Mouse (Mus musculus): ENCODE measurements around the gene Ptpn3. TPM values are rescaled to one million over a fixed set of nuclear protein-coding genes. Genes with fewer than 3 reads are reported as not detected.
A peak's percentile ranks its signal among the peaks of the same experiment; 100 is the strongest.

Ptpn3 gene
- total RNA-seq, 2 experiments from 2014 or later, result 29.8 to 77.3 TPM

GRCm38 (mm10) chr4:57191543-57192283 lies 109.9 kb downstream of the Ptpn3 start:
- no peak for DNase-seq
- no peak for TF ChIP-seq CTCF (IDR thresholded peaks at IDR 0.05)
- H3K4me3 ChIP-seq, result no peak overlapping the region
- H3K27ac ChIP-seq, result no peak overlapping the region
- intact Hi-C loops (cut with DNase I), result no loop called here

- intact Hi-C loops (cut with DNase I), result no loop called here
- no peak for TF ChIP-seq CTCF (IDR thresholded peaks at IDR 0.05)
- Histone ChIP-seq H3K27ac (no peak overlapping the region), H3K4me3 (no peak overlapping the region)
- DNase-seq, result no peak
Observed at GRCm38 (mm10) chr4:57189881-57190280, 111.8 kb downstream of the Ptpn3 start.

- DNase-seq, result no peak
- TF ChIP-seq CTCF (IDR thresholded peaks at IDR 0.05), result no peak
Observed at GRCm38 (mm10) chr4:57186035-57186434, 115.6 kb downstream of the Ptpn3 start.

GRCm38 (mm10) chr4:57185462-57185861 lies 116.2 kb downstream of the Ptpn3 start:
- intact Hi-C loops (cut with DNase I), result no loop called here
- H3K27ac ChIP-seq, result no peak overlapping the region
- no peak for DNase-seq
- no peak for TF ChIP-seq CTCF (IDR thresholded peaks at IDR 0.05)
- no peak overlapping the region for H3K4me3 ChIP-seq

More at GRCm38 (mm10) chr4:57186035-57186434, 115.6 kb downstream of the Ptpn3 start:
- H3K27ac ChIP-seq, result no peak overlapping the region
- no peak overlapping the region for H3K4me3 ChIP-seq
- intact Hi-C loops (cut with DNase I), result no loop called here

GRCm38 (mm10) chr4:57183493-57183892 lies 118.1 kb downstream of the Ptpn3 start:
- H3K27ac ChIP-seq, result peak overlapping the region; percentile 84
- intact Hi-C loops (cut with DNase I), result no loop called here
- no peak for TF ChIP-seq CTCF (IDR thresholded peaks at IDR 0.05)
- peak; percentile 93 for DNase-seq
- H3K4me3 ChIP-seq, result peak overlapping the region; percentile 11; the same call in 1 of the 2 replicates

GRCm38 (mm10) chr4:57181538-57181937 lies 120.1 kb downstream of the Ptpn3 start:
- peak; percentile 45 for DNase-seq
- intact Hi-C loops (cut with DNase I), result loop anchor here (2.0 kb wide), 2 partner anchors 29 to 163 kb away; no protein-coding TSS in a partner anchor
- peak; percentile 65 for TF ChIP-seq CTCF (IDR thresholded peaks at IDR 0.05)
- no peak overlapping the region for H3K4me3 ChIP-seq
- no peak overlapping the region for H3K27ac ChIP-seq

- no peak for TF ChIP-seq CTCF (IDR thresholded peaks at IDR 0.05)
- no peak for DNase-seq
- no peak overlapping the region for H3K27ac ChIP-seq
- no peak overlapping the region for H3K4me3 ChIP-seq
- intact Hi-C loops (cut with DNase I), result no loop called here
Observed at GRCm38 (mm10) chr4:57178881-57179280, 122.8 kb downstream of the Ptpn3 start.

GRCm38 (mm10) chr4:57175329-57175728 lies 126.3 kb downstream of the Ptpn3 start:
- intact Hi-C loops (cut with DNase I), result no loop called here
- TF ChIP-seq CTCF (IDR thresholded peaks at IDR 0.05), result no peak
- DNase-seq, result no peak
- H3K4me3 ChIP-seq, result no peak overlapping the region
- H3K27ac ChIP-seq, result 0 out of 2 replicates have a peak overlapping the region, but pooled peaks have one; percentile 5

GRCm38 (mm10) chr4:57172861-57173260 lies 128.8 kb downstream of the Ptpn3 start:
- Histone ChIP-seq H3K27ac (no peak overlapping the region), H3K4me3 (no peak overlapping the region)
- TF ChIP-seq CTCF (IDR thresholded peaks at IDR 0.05), result no peak
- no peak for DNase-seq
- intact Hi-C loops (cut with DNase I), result no loop called here

GRCm38 (mm10) chr4:57171817-57172216 lies 129.8 kb downstream of the Ptpn3 start:
- intact Hi-C loops (cut with DNase I), result no loop called here
- DNase-seq, result no peak
- peak overlapping the region; percentile 28; the same call in 1 of the 2 replicates for H3K27ac ChIP-seq
- H3K4me3 ChIP-seq, result no peak overlapping the region
- no peak for TF ChIP-seq CTCF (IDR thresholded peaks at IDR 0.05)

- Histone ChIP-seq H3K27ac (no peak overlapping the region), H3K4me3 (no peak overlapping the region)
- intact Hi-C loops (cut with DNase I), result no loop called here
- no peak for DNase-seq
- TF ChIP-seq CTCF (IDR thresholded peaks at IDR 0.05), result no peak
Observed at GRCm38 (mm10) chr4:57168680-57169079, 133.0 kb downstream of the Ptpn3 start.

GRCm38 (mm10) chr4:57168277-57168676 lies 133.4 kb downstream of the Ptpn3 start:
- Histone ChIP-seq H3K27ac (no peak overlapping the region), H3K4me3 (no peak overlapping the region)
- no peak for DNase-seq
- intact Hi-C loops (cut with DNase I), result no loop called here
- no peak for TF ChIP-seq CTCF (IDR thresholded peaks at IDR 0.05)

GRCm38 (mm10) chr4:57166922-57167870 lies 134.4 kb downstream of the Ptpn3 start:
- no peak overlapping the region for H3K27ac ChIP-seq
- H3K4me3 ChIP-seq, result no peak overlapping the region
- intact Hi-C loops (cut with DNase I), result no loop called here
- no peak for DNase-seq
- TF ChIP-seq CTCF (IDR thresholded peaks at IDR 0.05), result peak; percentile 29; the same call in 1 of the 2 replicates
